Mouse (Mus musculus): ENCODE measurements around the gene Dcps.
A peak's percentile ranks its signal among the peaks of the same experiment; 100 is the strongest.

Dcps gene

GRCm38 (mm10) chr9:35131637-35132397 is 44.0 kb downstream of the Dcps start:
- no peak for DNase-seq (ENCODE audit: low spot score in 2 of 2)

- DNase-seq (ENCODE audit: low spot score in 2 of 2): no peak
These were observed 46.9 kb downstream of the Dcps start for GRCm38 (mm10) chr9:35128995-35129418.

GRCm38 (mm10) chr9:35128564-35128963 is 47.3 kb downstream of the Dcps start:
- DNase-seq (ENCODE audit: low spot score in 2 of 2): no peak

GRCm38 (mm10) chr9:35127561-35127960 is 48.3 kb downstream of the Dcps start:
- DNase-seq (ENCODE audit: low spot score in 2 of 2): no peak

GRCm38 (mm10) chr9:35127147-35127546 is 48.7 kb downstream of the Dcps start:
- no peak for DNase-seq (ENCODE audit: low spot score in 2 of 2)

GRCm38 (mm10) chr9:35124678-35124955 is 51.2 kb downstream of the Dcps start:
- DNase-seq (ENCODE audit: low spot score in 2 of 2): no peak

GRCm38 (mm10) chr9:35123804-35124677 is 51.8 kb downstream of the Dcps start:
- no peak for DNase-seq (ENCODE audit: low spot score in 2 of 2)

GRCm38 (mm10) chr9:35123456-35123803 is 52.4 kb downstream of the Dcps start:
- DNase-seq (ENCODE audit: low spot score in 2 of 2): no peak

GRCm38 (mm10) chr9:35122551-35123266 is 53.2 kb downstream of the Dcps start:
- DNase-seq (ENCODE audit: low spot score in 2 of 2): no peak

GRCm38 (mm10) chr9:35119168-35119567 is 56.7 kb downstream of the Dcps start, which contains the start of gene St3gal4:
TSS of gene St3gal4 (minus strand) at chr9:35119268.
- no peak for DNase-seq (ENCODE audit: low spot score in 2 of 2)

GRCm38 (mm10) chr9:35118563-35118962 is 57.3 kb downstream of the Dcps start:
- no peak for DNase-seq (ENCODE audit: low spot score in 2 of 2)

- no peak for DNase-seq (ENCODE audit: low spot score in 2 of 2)
These were observed 58.2 kb downstream of the Dcps start for GRCm38 (mm10) chr9:35117384-35118295.

- peak; percentile 58 to 83 for DNase-seq (ENCODE audit: low spot score in 2 of 2)
These were observed 59.2 kb downstream of the Dcps start for GRCm38 (mm10) chr9:35116391-35117381.

- DNase-seq (ENCODE audit: low spot score in 2 of 2): no peak
These were observed 60.1 kb downstream of the Dcps start for GRCm38 (mm10) chr9:35115804-35116203.

- no peak for DNase-seq (ENCODE audit: low spot score in 2 of 2)
These were observed 60.6 kb downstream of the Dcps start for GRCm38 (mm10) chr9:35115299-35115698.

- no peak for DNase-seq (ENCODE audit: low spot score in 2 of 2)
These were observed 61.6 kb downstream of the Dcps start for GRCm38 (mm10) chr9:35114234-35114633.

GRCm38 (mm10) chr9:35111941-35112595 is 63.8 kb downstream of the Dcps start:
- DNase-seq (ENCODE audit: low spot score in 2 of 2): peak in 1 of 2 experiments; percentile 68

- DNase-seq (ENCODE audit: low spot score in 2 of 2): no peak
These were observed 64.4 kb downstream of the Dcps start for GRCm38 (mm10) chr9:35111446-35111845.

- peak in 1 of 2 experiments; percentile 55 for DNase-seq (ENCODE audit: low spot score in 2 of 2)
These were observed 65.3 kb downstream of the Dcps start for GRCm38 (mm10) chr9:35110567-35110966.
